Mouse (Mus musculus): ENCODE data around the gene Stx16. TPM values are rescaled to one million over a fixed set of nuclear protein-coding genes. Genes with fewer than 3 reads are reported as not detected.

Gene Stx16
- total RNA-seq, 2 experiments from 2014 or later, result 32.9 to 37.2 TPM

- no peak for ATAC-seq (replicated peaks; ENCODE audit: low FRiP score, low TSS enrichment, poor library complexity, severe bottlenecking)
Measured at GRCm38 (mm10) chr2:174074621-174075020, 1.5 kb upstream of the Stx16 start.

- ATAC-seq (replicated peaks; ENCODE audit: low FRiP score, low TSS enrichment, poor library complexity, severe bottlenecking), result no peak
Measured at GRCm38 (mm10) chr2:174075072-174075570, 987 bp upstream of the Stx16 start.

- ATAC-seq (replicated peaks; ENCODE audit: low FRiP score, low TSS enrichment, poor library complexity, severe bottlenecking), result peak; percentile 66
Measured at GRCm38 (mm10) chr2:174076433-174076824, 321 bp downstream of the Stx16 start.

- ATAC-seq (replicated peaks; ENCODE audit: low FRiP score, low TSS enrichment, poor library complexity, severe bottlenecking), result peak; percentile 56
Measured at GRCm38 (mm10) chr2:174077004-174077695, 1.0 kb downstream of the Stx16 start.

GRCm38 (mm10) chr2:174077776-174078338, 1.7 kb downstream of the Stx16 start:
- ATAC-seq (replicated peaks; ENCODE audit: low FRiP score, low TSS enrichment, poor library complexity, severe bottlenecking), result no peak

- no peak for ATAC-seq (replicated peaks; ENCODE audit: low FRiP score, low TSS enrichment, poor library complexity, severe bottlenecking)
Measured at GRCm38 (mm10) chr2:174081833-174082232, 5.7 kb downstream of the Stx16 start.

- ATAC-seq (replicated peaks; ENCODE audit: low FRiP score, low TSS enrichment, poor library complexity, severe bottlenecking), result no peak
Measured at GRCm38 (mm10) chr2:174082380-174082918, 6.3 kb downstream of the Stx16 start.

GRCm38 (mm10) chr2:174095086-174095485, 19.0 kb downstream of the Stx16 start:
- no peak for ATAC-seq (replicated peaks; ENCODE audit: low FRiP score, low TSS enrichment, poor library complexity, severe bottlenecking)

- no peak for ATAC-seq (replicated peaks; ENCODE audit: low FRiP score, low TSS enrichment, poor library complexity, severe bottlenecking)
Measured at GRCm38 (mm10) chr2:174102399-174102798, 26.3 kb downstream of the Stx16 start.

- no peak for ATAC-seq (replicated peaks; ENCODE audit: low FRiP score, low TSS enrichment, poor library complexity, severe bottlenecking)
Measured at GRCm38 (mm10) chr2:174103527-174103926, 27.4 kb downstream of the Stx16 start.

GRCm38 (mm10) chr2:174107375-174107774, 31.3 kb downstream of the Stx16 start:
- no peak for ATAC-seq (replicated peaks; ENCODE audit: low FRiP score, low TSS enrichment, poor library complexity, severe bottlenecking)

GRCm38 (mm10) chr2:174109991-174110782, 34.1 kb downstream of the Stx16 start, which contains the start of gene Npepl1:
Gene Npepl1 (plus strand): TSS chr2:174110349.
- peak; percentile 45 for ATAC-seq (replicated peaks; ENCODE audit: low FRiP score, low TSS enrichment, poor library complexity, severe bottlenecking)

- peak; percentile 84 for ATAC-seq (replicated peaks; ENCODE audit: low FRiP score, low TSS enrichment, poor library complexity, severe bottlenecking)
Measured at GRCm38 (mm10) chr2:174110783-174111549, 34.9 kb downstream of the Stx16 start.

- no peak for ATAC-seq (replicated peaks; ENCODE audit: low FRiP score, low TSS enrichment, poor library complexity, severe bottlenecking)
Measured at GRCm38 (mm10) chr2:174112931-174113330, 36.8 kb downstream of the Stx16 start.

- no peak for ATAC-seq (replicated peaks; ENCODE audit: low FRiP score, low TSS enrichment, poor library complexity, severe bottlenecking)
Measured at GRCm38 (mm10) chr2:174114148-174114864, 38.2 kb downstream of the Stx16 start.

- no peak for ATAC-seq (replicated peaks; ENCODE audit: low FRiP score, low TSS enrichment, poor library complexity, severe bottlenecking)
Measured at GRCm38 (mm10) chr2:174116929-174117328, 40.8 kb downstream of the Stx16 start.

GRCm38 (mm10) chr2:174118141-174118540, 42.0 kb downstream of the Stx16 start:
- ATAC-seq (replicated peaks; ENCODE audit: low FRiP score, low TSS enrichment, poor library complexity, severe bottlenecking), result no peak

GRCm38 (mm10) chr2:174119259-174119658, 43.2 kb downstream of the Stx16 start:
- no peak for ATAC-seq (replicated peaks; ENCODE audit: low FRiP score, low TSS enrichment, poor library complexity, severe bottlenecking)

- no peak for ATAC-seq (replicated peaks; ENCODE audit: low FRiP score, low TSS enrichment, poor library complexity, severe bottlenecking)
Measured at GRCm38 (mm10) chr2:174120631-174121030, 44.5 kb downstream of the Stx16 start.
